Mouse (Mus musculus): ENCODE results near the gene Kpna6. TPM values are rescaled to one million over a fixed set of nuclear protein-coding genes. Genes with fewer than 3 reads are reported as not detected.
A peak's percentile ranks its signal among the peaks of the same experiment; 100 is the strongest.

Kpna6 gene
- total RNA-seq, 2 experiments from 2014 or later: 93.3 to 101 TPM

DNA sequence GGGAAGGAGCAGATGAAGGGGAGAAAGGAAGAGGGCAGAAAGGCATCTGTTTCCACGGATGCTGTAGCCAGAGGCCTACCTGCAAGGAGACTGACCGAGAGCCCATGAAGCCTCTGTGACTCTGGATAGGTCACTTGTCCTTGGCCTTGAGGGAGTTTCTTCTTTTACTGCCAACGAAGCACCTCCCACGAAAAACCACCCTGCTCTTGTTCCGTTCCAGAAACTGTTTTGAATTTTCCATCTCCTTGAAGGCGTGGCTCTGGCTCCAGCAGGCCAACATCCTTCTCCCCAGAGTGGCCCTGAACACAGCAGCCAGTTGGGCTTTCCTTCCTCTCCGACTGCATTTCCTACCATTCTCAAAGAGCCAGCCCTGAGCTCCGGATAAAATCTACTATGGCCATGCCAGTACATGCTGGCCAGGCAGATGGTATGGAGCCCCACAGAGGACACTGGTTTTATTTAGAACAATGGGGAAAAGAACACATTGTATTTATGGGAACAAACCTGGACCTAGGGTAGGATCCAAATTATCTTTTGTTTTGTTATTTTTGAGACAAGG is 51.2 kb downstream of the Kpna6 start:
- intact Hi-C loops (cut with DNase I): no loop called here
- no peak for DNase-seq (ENCODE audit: low spot score in 2 of 2)

DNA sequence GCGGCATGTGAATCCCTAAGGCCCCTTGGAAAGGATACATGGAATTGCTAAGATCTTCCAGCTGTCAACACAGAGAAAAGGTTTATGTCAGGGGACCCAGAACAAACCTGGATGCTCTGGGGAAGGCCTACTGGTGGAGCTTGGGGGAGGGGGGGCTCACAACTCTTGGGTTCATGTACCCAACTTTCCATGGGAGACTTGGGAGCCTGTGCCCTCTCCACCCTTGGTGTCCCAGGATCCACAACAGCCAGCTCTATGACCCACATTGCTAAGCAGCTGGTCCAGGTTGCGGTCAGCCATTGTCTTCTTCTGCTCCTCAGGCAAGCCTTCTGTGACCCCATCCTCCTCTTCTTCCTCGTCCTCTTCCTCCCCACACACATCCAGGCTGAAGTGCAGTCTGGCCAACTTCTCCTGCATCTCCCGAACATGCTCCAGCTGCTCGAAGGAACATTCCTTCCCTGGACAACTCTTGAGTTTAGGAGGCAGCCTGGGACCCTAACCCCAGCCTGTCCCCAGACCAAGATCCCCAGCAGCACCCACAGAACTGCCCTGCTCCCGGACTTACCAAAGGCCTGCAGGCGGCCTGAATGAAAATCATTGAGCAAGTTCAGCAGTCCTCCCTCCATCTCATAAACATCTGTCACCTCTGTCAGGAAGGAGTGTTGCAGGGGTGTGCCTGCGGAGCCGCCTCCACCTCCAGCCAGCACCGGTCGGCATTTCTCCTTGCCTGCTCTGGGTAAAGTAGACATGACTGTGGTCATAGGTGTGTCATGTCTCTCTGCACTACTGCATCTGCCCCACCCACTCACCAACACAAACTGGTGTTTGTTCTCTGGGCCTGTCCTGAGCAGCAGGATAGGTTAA is 51.9 kb downstream of the Kpna6 start:
- intact Hi-C loops (cut with DNase I): no loop called here
- DNase-seq (ENCODE audit: low spot score in 2 of 2): no peak

DNA sequence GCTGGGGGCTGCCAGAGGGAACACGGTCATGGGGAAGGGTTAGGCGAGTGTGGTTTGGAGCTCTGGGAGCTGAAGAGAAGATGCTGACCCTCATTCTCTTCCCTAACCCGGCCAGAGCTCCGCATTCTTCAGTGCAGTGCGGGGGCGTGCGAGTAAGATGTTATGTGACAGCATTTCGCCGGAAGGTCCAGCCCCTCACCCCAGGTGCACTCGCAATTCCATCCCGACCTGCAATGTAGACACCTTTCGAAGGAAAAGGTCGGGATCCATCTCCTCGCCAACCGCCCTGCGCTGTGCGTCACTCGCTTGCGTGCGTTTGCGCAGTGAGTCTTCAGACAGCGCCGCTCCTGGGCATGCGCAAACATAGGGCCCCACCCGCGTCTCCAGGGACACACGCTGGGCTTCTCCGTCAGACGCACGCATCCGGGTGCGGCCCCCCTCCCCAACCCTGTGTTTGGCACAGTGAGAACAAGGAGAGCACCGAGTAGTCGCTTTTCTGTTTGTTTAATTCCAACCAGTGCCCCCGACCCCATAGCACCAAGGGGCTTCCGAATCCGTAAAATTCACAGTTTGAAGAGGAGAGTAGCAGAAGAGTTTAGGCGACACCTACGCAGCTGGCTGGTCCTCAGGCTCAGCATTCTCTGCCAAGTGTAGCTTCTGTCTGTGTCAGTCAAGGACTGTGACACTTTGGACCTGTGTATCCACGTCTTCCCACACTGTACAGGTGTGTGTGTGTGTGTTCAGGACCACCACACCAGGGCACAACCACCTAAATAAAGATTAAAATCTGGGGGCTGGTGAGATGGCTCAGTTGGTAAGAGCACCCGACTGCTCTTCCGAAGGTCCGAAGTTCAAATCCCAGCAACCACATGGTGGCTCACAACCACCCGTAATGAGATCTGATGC is 53.5 kb downstream of the Kpna6 start, which contains the start of gene Iqcc:
Gene Iqcc (minus strand): TSS at position 314 of the 906 bp plus-strand sequence.
- intact Hi-C loops (cut with DNase I): no loop called here
- DNase-seq (ENCODE audit: low spot score in 2 of 2): peak; percentile 97

DNA sequence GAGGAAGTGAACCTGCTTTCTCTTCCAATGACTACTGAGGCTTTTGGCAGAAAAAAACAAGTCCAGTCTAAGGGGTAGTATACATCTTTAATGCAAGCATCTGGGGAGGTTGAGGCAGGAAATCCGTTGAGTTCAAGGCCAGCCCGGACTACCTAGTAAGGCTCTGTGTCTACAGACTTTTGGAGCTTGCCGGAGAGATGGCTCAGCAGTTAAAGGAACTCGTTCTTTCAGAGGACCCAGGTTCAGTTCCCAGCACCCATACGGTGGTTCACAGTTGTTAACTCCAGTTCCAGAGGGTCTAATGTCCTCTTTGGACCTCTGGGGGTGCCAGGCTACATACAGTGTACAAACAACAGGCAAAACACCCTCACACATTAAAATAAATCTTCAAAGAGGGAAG is 54.5 kb downstream of the Kpna6 start:
- no peak for DNase-seq (ENCODE audit: low spot score in 2 of 2)
- intact Hi-C loops (cut with DNase I): no loop called here

DNA sequence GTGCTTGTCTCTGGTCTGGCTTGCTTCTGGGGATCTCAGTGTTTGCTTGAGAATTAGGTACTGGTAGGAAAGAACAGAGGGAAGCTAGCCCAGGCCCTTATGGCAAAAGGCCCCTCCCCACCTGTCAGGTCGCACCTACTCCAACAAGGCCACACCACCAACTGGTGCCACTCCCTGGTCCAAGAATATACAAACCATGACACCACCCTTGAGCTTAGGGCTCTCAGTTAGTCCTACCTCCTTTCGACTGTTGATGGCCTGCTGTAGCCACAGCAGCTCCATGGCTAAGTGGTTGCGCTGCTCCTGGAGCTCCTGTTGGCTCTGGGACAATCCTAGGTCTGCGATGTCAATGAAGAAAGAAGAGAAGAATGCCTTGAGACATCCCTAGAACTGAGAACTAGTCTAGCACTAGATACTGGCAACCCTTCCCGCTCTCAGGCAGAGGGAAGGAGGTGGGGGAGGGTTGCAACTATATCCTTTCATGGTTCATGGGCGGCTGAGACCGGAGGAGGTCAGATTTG is 55.4 kb downstream of the Kpna6 start:
- intact Hi-C loops (cut with DNase I): no loop called here
- DNase-seq (ENCODE audit: low spot score in 2 of 2): no peak

DNA sequence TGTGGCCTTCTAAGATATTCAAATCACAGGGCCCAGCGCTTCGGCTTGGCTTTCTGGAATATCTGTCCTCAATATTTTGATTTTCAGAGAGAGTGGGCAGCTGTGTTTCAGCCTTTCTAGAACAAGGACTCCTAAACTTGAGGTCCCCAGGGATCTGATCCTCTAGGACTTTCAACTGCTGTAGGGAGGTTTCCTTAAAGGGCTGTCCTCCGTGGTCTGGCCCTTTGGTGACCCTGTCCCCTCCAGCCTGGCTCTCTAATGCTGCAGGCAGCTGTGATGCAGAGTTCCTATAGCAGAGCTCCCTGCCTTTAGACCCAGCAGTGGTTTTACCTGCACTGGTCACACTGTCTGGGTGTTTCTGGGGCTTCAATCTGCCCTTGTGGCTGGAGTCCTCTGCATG is 55.9 kb downstream of the Kpna6 start:
- intact Hi-C loops (cut with DNase I): no loop called here

DNA sequence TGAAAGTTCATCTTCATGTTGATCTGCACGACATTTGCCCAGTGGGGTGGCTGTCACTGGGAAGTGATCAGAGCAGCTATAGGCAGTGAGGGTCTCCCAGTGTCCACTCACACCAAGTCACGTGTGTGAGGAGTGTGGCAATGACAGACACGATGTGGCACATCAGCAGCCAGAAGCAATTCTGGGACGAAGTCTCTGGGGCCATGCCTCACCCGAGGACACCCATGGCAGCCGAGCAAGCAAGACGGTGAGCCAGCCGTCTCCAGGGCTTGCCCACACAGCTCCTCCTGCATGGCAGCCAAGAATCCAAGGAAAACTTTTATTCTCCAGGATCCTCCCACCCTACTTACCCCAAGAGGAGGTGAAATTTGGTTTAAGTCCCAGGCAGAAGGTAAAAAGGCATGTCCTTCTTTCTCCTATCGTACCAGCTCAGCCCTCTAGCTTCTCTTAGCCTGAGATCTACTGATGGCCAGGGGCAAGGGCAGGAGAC is 56.7 kb downstream of the Kpna6 start:
- intact Hi-C loops (cut with DNase I): no loop called here
- DNase-seq (ENCODE audit: low spot score in 2 of 2): peak in 1 of 2 experiments; percentile 31

More for the DNA sequence above, 55.9 kb downstream of the Kpna6 start:
- DNase-seq (ENCODE audit: low spot score in 2 of 2): no peak

DNA sequence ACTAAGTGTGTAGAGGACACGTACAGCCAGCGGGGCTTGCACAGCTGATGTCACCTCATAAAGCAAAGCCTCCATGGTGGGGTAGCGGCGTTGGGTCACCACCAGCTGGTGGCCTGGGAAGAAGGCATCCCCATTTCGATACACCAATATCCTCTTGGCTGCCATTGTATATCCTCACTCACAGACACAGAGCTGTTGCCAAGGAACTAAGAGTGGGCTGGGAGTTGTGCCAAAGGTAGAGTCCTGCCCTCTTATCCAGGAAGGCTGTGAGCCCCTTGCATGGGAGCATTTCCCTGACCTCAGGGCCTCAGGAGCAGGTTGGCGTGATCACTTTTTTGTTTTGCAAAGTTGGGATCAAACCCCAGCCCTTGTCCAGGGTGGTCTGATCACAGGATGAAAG is 58.5 kb downstream of the Kpna6 start, which contains the start of gene Dcdc2b:
Gene Dcdc2b (minus strand): TSS at position 165 of the 400 bp plus-strand sequence.
- DNase-seq (ENCODE audit: low spot score in 2 of 2): no peak
- intact Hi-C loops (cut with DNase I): no loop called here

DNA sequence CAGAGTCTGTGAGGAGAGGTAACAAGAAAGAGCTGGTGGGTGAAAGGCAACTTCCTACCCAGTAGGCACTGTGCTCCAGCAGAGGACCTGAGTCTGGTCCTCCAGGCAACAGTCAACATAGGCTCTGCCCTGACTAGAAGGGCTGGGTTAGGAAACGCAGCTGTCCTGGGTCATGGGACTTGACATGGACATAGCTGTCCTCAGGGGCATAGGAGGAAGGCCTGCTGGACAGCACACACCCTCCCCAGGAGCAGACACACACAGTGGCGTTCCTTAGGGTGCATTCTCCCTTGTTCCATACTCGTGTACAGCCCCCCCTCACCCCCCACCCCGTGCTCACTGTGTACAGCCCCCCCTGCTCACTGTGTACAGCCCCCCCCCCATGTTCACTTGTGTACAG is 62.1 kb downstream of the Kpna6 start:
- intact Hi-C loops (cut with DNase I): no loop called here
- DNase-seq (ENCODE audit: low spot score in 2 of 2): no peak

DNA sequence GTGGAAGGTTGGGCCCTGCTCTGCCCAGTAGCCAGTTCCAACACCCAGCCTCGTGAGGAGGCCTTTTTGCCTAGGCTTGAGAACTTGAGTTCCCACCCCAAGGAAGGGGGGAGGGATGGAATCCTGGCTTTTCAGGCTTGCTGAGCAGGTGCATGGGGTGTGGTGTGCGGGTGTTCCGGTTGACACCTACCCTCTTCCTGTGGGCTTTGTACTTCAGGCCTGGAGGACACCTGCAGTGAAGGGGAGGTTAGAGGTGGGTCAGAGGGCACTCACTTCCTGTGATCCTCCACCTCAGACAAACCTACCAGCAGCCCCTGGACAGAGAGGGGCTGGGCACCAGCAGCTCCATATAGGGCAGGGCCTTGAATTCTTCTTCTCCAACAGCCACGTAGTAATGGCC is 62.5 kb downstream of the Kpna6 start:
- intact Hi-C loops (cut with DNase I): no loop called here
- no peak for DNase-seq (ENCODE audit: low spot score in 2 of 2)

DNA sequence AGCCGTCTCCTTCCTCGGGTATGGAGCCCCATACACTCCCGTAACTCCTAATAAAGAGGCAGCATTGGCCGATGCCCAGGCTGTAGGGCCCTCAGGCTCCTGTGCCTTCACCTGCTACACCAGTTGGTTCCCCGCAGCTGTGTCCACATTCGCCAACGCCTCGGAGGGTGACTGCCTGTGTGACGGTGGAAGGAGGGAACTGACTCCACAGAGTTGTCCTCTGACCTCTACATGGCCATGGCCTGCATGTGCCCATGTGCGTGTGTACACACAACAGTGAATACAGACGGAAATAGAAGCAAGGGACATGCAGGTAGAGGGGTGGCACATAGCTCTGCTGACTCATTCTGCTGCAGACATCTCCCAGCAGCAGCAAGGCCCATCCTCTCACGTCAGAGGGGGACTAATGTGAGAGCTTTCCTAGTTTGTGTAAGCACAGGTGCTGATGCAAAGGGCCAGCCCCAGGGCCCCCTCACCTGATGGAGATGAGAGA is 63.4 kb downstream of the Kpna6 start:
- DNase-seq (ENCODE audit: low spot score in 2 of 2): no peak
- intact Hi-C loops (cut with DNase I): loop anchor here (5.0 kb wide), 1 partner anchor 117 kb away; the partner anchor contains the start of genes Fam229a and Tssk3

DNA sequence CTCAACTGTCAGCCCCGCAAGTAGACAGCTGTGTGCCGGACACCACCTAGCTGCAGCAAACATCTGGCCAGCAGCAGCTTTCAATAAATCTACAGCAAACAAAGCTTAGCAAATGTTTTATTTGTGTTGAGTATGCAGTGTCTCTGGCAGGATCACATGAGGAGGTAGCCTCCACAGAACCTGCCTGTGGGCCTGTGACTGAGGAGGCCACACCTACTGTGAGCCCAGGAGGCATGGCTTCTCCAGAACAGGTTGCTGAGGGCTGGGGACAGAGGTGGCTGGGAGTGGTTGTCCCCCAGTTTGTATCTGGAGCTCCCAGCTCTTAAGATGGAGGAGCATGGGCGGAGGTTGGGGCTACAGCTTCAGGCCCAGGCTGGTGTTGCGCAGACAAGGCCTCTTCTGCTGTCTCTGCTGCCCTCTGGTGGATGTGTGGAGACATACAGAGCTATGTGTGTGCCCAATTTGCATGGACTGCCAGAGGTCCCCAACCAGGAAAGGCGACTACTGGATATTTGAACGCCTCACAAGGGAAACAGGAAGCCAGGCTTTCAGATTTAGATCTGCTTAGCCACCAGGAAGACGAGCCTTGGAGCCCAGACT is 64.0 kb downstream of the Kpna6 start:
- peak; percentile 69 to 77 for DNase-seq (ENCODE audit: low spot score in 2 of 2)
- intact Hi-C loops (cut with DNase I): loop anchor here (5.0 kb wide), 1 partner anchor 116 kb away; the partner anchor contains the start of genes Fam229a and Tssk3

DNA sequence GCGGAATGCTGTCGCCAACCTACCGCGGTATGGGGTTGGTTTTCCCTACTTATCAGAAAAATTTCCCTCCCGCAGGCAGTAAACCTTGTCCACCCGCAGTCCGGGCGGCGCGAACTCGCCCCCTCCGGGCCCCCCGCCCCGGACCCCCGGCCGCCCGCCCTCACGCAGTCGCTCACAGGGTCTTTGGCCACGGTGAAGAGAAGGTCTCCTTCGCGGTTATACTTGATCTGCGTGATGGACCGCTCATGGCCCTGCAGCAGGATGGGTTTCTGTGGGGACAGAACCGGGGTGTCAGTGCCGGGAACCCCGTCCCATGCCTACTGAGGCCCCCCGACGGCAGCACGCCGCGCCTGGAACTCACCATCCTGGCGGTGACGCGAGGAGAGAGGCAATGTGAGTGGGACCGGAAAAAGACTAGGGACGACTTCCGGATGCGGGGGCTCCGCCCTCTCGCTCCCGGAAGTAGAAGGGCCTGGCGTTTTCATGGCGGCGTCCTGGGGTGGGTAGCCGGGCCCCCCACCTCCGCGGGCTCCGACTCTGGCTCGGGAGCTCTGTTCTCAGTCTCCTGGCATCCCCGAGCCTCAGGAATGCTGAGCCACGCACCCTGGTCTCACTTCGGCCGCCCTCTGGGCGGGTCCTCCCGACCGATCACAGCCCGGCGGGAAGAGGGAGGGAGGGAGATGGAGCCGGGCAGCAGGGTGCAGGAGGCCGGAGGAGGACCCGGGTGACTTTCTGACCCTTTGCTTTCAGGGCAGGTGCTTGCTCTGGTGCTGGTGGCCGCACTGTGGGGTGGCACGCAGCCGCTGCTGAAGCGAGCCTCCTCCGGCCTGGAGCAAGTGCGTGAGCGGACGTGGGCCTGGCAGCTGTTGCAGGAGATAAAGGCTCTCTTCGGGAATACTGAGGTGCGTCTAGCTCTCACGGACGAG is 72.1 kb downstream of the Kpna6 start, which contains the start of the genes Eif3i and Tmem234:
Gene Eif3i (minus strand): TSS at position 416 of the 926 bp plus-strand sequence.
Gene Tmem234 (plus strand): TSS at position 436 of the 926 bp plus-strand sequence.
- peak; percentile 85 for DNase-seq (ENCODE audit: low spot score in 2 of 2)
- intact Hi-C loops (cut with DNase I): no loop called here

Small RNA genes lying within 50 kb of the gene (microRNA-seq; reads per million reads assigned to microRNA genes)
- gene Mir7016: 4.6 reads per million, percentile 14 among the genes with 10 or more reads in this experiment

Other genes starting within 250 kb of the Kpna6 start
- gene Zbtb8b, start 231.9 kb downstream of the Kpna6 start, total RNA-seq (2021): 1 to 10 TPM; 4.3 to 4.9 TPM
- gene Bsdc1, start 211.2 kb downstream of the Kpna6 start, total RNA-seq (2021): 10 to 100 TPM; 56.3 to 62.4 TPM
- under 1 TPM; 0.42 to 0.52 TPM for gene Tssk3, start 181.7 kb downstream of the Kpna6 start, total RNA-seq (2021)
- gene Fam229a, start 181.6 kb downstream of the Kpna6 start, total RNA-seq (2021): not detected
- 100 to 1,000 TPM; 150 to 174 TPM for gene Marcksl1, start 159.2 kb downstream of the Kpna6 start, total RNA-seq (2021)
- gene Hdac1, start 130.1 kb downstream of the Kpna6 start, total RNA-seq (2021): 10 to 100 TPM; 27.0 to 27.4 TPM
- 1 to 10 TPM; 2.1 to 2.6 TPM for gene Lck, start 99.1 kb downstream of the Kpna6 start, total RNA-seq (2021)
- gene Fam167b, start 94.2 kb downstream of the Kpna6 start, total RNA-seq (2021): not detected
- 100 to 1,000 TPM; 121 to 140 TPM for gene Eif3i, start 72.1 kb downstream of the Kpna6 start, total RNA-seq (2021)
- gene Tmem234, start 72.1 kb downstream of the Kpna6 start, total RNA-seq (2021): 10 to 100 TPM; 92.2 to 93.7 TPM
- 1 to 10 TPM; 2.9 to 7.7 TPM for gene Dcdc2b, start 58.5 kb downstream of the Kpna6 start, total RNA-seq (2021)
- gene Iqcc, start 53.7 kb downstream of the Kpna6 start, total RNA-seq (2021): 10 to 100 TPM; 27.5 to 36.2 TPM
- gene Ccdc28b, start 48.8 kb downstream of the Kpna6 start, total RNA-seq (2021): 10 to 100 TPM; 53.7 to 60.8 TPM
- 10 to 100 TPM; 40.2 to 45.3 TPM for gene Txlna, start 31.7 kb downstream of the Kpna6 start, total RNA-seq (2021)
- gene Tmem39b, start 24.1 kb upstream of the Kpna6 start, total RNA-seq (2021): 10 to 100 TPM; 10.3 to 18.0 TPM
- gene Khdrbs1, start 69.5 kb upstream of the Kpna6 start, total RNA-seq (2021): 10 to 100 TPM; 85.2 to 94.1 TPM
- 100 to 1,000 TPM; 119 to 127 TPM for gene Ptp4a2, start 138.5 kb upstream of the Kpna6 start, total RNA-seq (2021)

All from left cerebral cortex, postnatal 36 days (tissue).